Mouse (Mus musculus) cerebellum, postnatal 36 days (tissue): Measurements from ENCODE around the gene Esyt2.
A peak's percentile ranks its signal among the peaks of the same experiment; 100 is the strongest.

Experiments used
- DNase-seq, 2 experiments: peaks; one replicate each; pipeline ENCODE4 v3.0.0; 2021 to 2022; ENCODE audit warnings: mixed read lengths in 2 of 2

Gene Esyt2

GRCm38 (mm10) chr12:116281427-116282281 lies 658 bp downstream of the Esyt2 start:
- DNase-seq = peak; percentile 38 to 57

- DNase-seq = no peak
These were observed 1.9 kb downstream of the Esyt2 start for GRCm38 (mm10) chr12:116282856-116283255.

GRCm38 (mm10) chr12:116283511-116283910 lies 2.5 kb downstream of the Esyt2 start:
- no peak for DNase-seq

- no peak for DNase-seq
These were observed 12.2 kb downstream of the Esyt2 start for GRCm38 (mm10) chr12:116293185-116293584.

GRCm38 (mm10) chr12:116293599-116294292 lies 12.8 kb downstream of the Esyt2 start:
- no peak for DNase-seq

- no peak for DNase-seq
These were observed 18.9 kb downstream of the Esyt2 start for GRCm38 (mm10) chr12:116299906-116300305.

GRCm38 (mm10) chr12:116302181-116302580 lies 21.2 kb downstream of the Esyt2 start:
- no peak for DNase-seq

- no peak for DNase-seq
These were observed 25.0 kb downstream of the Esyt2 start for GRCm38 (mm10) chr12:116306042-116306441.

- no peak for DNase-seq
These were observed 26.9 kb downstream of the Esyt2 start for GRCm38 (mm10) chr12:116307870-116308269.

- DNase-seq = no peak
These were observed 27.6 kb downstream of the Esyt2 start for GRCm38 (mm10) chr12:116308612-116309011.

GRCm38 (mm10) chr12:116313816-116314215 lies 32.8 kb downstream of the Esyt2 start:
- DNase-seq = no peak

- DNase-seq = no peak
These were observed 34.5 kb downstream of the Esyt2 start for GRCm38 (mm10) chr12:116315498-116315897.

- DNase-seq = no peak
These were observed 36.8 kb downstream of the Esyt2 start for GRCm38 (mm10) chr12:116317818-116318217.

- no peak for DNase-seq
These were observed 44.5 kb downstream of the Esyt2 start for GRCm38 (mm10) chr12:116325545-116325944.

GRCm38 (mm10) chr12:116326159-116326558 lies 45.2 kb downstream of the Esyt2 start:
- DNase-seq = no peak

- DNase-seq = no peak
These were observed 53.3 kb downstream of the Esyt2 start for GRCm38 (mm10) chr12:116334253-116334652.

- no peak for DNase-seq
These were observed 59.2 kb downstream of the Esyt2 start for GRCm38 (mm10) chr12:116340160-116340559.

- no peak for DNase-seq
These were observed 67.8 kb downstream of the Esyt2 start for GRCm38 (mm10) chr12:116348755-116349286.

GRCm38 (mm10) chr12:116349376-116349775 lies 68.4 kb downstream of the Esyt2 start:
- no peak for DNase-seq

- no peak for DNase-seq
These were observed 70.0 kb downstream of the Esyt2 start for GRCm38 (mm10) chr12:116351022-116351421.

GRCm38 (mm10) chr12:116352404-116352803 lies 71.4 kb downstream of the Esyt2 start:
- no peak for DNase-seq

GRCm38 (mm10) chr12:116354694-116355093 lies 73.7 kb downstream of the Esyt2 start:
- DNase-seq = no peak

GRCm38 (mm10) chr12:116362091-116362490 lies 81.1 kb downstream of the Esyt2 start:
- no peak for DNase-seq

GRCm38 (mm10) chr12:116366900-116367299 lies 85.9 kb downstream of the Esyt2 start:
- DNase-seq = no peak
